Mouse (Mus musculus) granulocyte monocyte progenitor cell, adult 5-6 weeks (primary cell): ENCODE measurements around the gene Atp2a2. TPM values are rescaled to one million over a fixed set of nuclear protein-coding genes. Genes with fewer than 3 reads are reported as not detected.
A peak's percentile ranks its signal among the peaks of the same experiment; 100 is the strongest.

Experiments
- ATAC-seq: replicated peaks from 2 replicates; pipeline ENCODE4 v1.8.0; 2016; ENCODE audit warnings: mild to moderate bottlenecking, moderate TSS enrichment, inconsistent platforms; ENCODE audit not compliant: poor library complexity, severe bottlenecking
- total RNA-seq, 2 experiments: library from RNA; stranded (forward) in 1 of 2; stranded (reverse) in 1 of 2; fragments of 200-712, 200-1000 nt in 1 of 2; fragments of >200 nt in 1 of 2; fragmentation: Nextera tagmentation in 1 of 2; gene quantifications; 2 replicates each; pipeline ENCODE4 v1.2.3; 2014 to 2017

Gene Atp2a2
- total RNA-seq, 2 experiments from 2014 or later, result 77.6 to 118 TPM

GRCm38 (mm10) chr5:122520254-122521129, 18.5 kb upstream of the Atp2a2 start:
- ATAC-seq, result no peak

GRCm38 (mm10) chr5:122519043-122519660, 17.1 kb upstream of the Atp2a2 start:
- ATAC-seq, result no peak

- no peak for ATAC-seq
These were observed 16.2 kb upstream of the Atp2a2 start for GRCm38 (mm10) chr5:122518247-122518646.

- ATAC-seq, result no peak
These were observed 14.9 kb upstream of the Atp2a2 start for GRCm38 (mm10) chr5:122516901-122517300.

- ATAC-seq, result no peak
These were observed 14.2 kb upstream of the Atp2a2 start for GRCm38 (mm10) chr5:122516029-122516730.

GRCm38 (mm10) chr5:122514127-122514521, 12.1 kb upstream of the Atp2a2 start:
- ATAC-seq, result peak; percentile 47; the same call in 1 of the 2 replicates

- no peak for ATAC-seq
These were observed 11.5 kb upstream of the Atp2a2 start for GRCm38 (mm10) chr5:122513421-122514126.

GRCm38 (mm10) chr5:122512011-122512410, 10.0 kb upstream of the Atp2a2 start:
- ATAC-seq, result no peak

- ATAC-seq, result no peak
These were observed 9.4 kb upstream of the Atp2a2 start for GRCm38 (mm10) chr5:122511405-122511804.

- ATAC-seq, result no peak
These were observed 8.7 kb upstream of the Atp2a2 start for GRCm38 (mm10) chr5:122510651-122511157.

GRCm38 (mm10) chr5:122509608-122510007, 7.6 kb upstream of the Atp2a2 start:
- no peak for ATAC-seq

GRCm38 (mm10) chr5:122508861-122509306, 6.9 kb upstream of the Atp2a2 start:
- no peak for ATAC-seq

GRCm38 (mm10) chr5:122507396-122507795, 5.4 kb upstream of the Atp2a2 start:
- no peak for ATAC-seq

GRCm38 (mm10) chr5:122506462-122506861, 4.4 kb upstream of the Atp2a2 start:
- ATAC-seq, result no peak

- no peak for ATAC-seq
These were observed 3.5 kb upstream of the Atp2a2 start for GRCm38 (mm10) chr5:122505554-122505953.

GRCm38 (mm10) chr5:122503760-122504119, 1.7 kb upstream of the Atp2a2 start:
- ATAC-seq, result no peak

- peak; percentile 29 for ATAC-seq
These were observed 1.2 kb upstream of the Atp2a2 start for GRCm38 (mm10) chr5:122503015-122503759.

GRCm38 (mm10) chr5:122501101-122502076, 636 bp downstream of the Atp2a2 start:
- ATAC-seq, result peak; percentile 26
